Mouse (Mus musculus) Patski (cell line): ENCODE measurements at regions not wholly inside any gene's neighbourhood (a gene's known extent, or its start where the extent isn't known, plus 50 kb on each side); places are given as distances from the start of the nearest gene placed in this dataset.

Experiments used
- ATAC-seq: fragments of 100-300 bp; one replicate; pipeline ENCODE4 v1.8.0; 2021
- CTCF ChIA-PET: fragments of 350-600 bp; sonication (Branson Sonifier 250); formaldehyde crosslinking; loops from one replicate; lab custom pipeline; 2022; ENCODE audit warnings: inconsistent platforms; lab: Charles Lee
- POLR2A ChIA-PET: fragments of 350-600 bp; sonication (Branson Sonifier 250); formaldehyde crosslinking; loops from one replicate; lab custom pipeline; 2022; ENCODE audit warnings: antibody characterized with exemption, inconsistent platforms; lab: Charles Lee
- DNase-seq: peaks from one replicate; pipeline ENCODE4 v3.0.0-alpha.2; 2011; ENCODE audit warnings: low read depth, low spot score
- H3K27me3 ChIP-seq: fragments of 371-371 bp; one replicate; pipeline ENCODE4 v1.5.1; 2021
- CTCF ChIP-seq: fragments of 100-300 bp; IDR thresholded peaks from one replicate; pipeline ENCODE4 v1.5.1; 2021
- in situ Hi-C: fragments of 300-500 bp; cut with MboI; formaldehyde crosslinking; loops from 3 replicates; pipeline ENCODE4 v1.11.1; 2018; ENCODE audit warnings: low pct_unique_long_range_greater_than_20kb, mixed read lengths

DNA sequence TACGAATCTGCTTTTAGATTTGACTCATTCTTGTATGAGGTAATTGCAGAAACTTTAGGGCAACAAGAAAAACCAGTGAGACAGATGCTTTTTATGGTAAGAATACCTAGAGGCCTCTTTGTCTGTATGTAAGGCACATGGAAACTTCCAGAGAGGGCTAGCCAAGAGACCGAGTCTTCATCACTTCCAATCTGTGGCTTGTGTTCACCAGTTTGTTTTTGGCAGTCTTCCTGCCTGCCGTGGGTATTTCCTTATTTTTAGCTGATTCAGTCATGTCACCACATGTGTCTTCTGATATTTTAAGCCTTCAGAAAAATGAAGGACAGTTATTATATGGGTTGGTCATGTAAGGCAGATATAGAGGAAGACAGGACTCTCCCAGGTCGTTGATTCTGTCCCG, 100.2 kb upstream of the Ncam1 start:
- CTCF ChIA-PET = no interaction called here
- POLR2A ChIA-PET = no interaction called here
- no peak for ATAC-seq
- no peaks in the 10 kb centered on the region for H3K27me3 ChIP-seq
- in situ Hi-C loops = no loop called here
- no peak for TF ChIP-seq CTCF
- no peak for DNase-seq

DNA sequence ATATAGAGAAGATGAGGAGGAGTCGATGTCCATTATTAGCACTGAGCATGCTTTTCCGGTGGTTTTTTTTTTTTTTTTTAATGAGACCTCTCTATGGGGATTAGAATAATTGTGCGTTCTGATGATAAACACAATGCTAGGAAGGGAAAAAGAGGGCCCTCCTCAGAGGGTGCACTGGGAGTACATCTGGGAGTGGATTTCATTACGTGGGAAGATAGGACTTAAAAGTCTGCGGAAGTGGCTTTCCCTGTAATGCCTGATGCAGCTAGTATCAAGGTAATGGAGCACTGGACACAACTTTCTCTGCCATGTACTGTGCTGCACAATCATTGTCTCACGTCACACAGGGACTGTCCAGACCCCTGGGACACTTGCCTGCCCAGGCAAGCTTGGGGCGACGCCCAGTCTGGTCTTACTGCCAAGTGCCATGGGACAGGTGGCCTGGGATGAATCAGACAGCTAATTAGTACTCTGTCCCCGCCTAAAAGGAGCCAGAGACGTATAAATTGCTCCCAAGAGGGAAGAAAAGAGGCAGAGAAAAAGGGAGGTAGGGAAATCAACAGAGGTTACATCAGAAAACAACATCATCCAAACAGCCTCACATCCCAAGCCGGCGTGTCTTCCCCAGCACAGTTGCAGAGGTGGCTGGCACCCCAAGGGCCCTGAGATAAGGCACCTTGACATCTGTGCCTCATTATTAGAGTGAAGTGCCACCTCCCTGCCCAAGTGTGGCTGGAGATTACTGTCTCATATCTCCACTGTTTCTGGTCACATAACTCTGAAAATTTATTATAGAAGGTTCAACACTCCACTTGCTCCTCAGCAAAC, 86.0 kb upstream of the Ncam1 start:
- POLR2A ChIA-PET = no interaction called here
- no peak for TF ChIP-seq CTCF
- H3K27me3 ChIP-seq = no peaks in the 10 kb centered on the region
- DNase-seq = no peak
- CTCF ChIA-PET = interaction anchor here (1.2 kb wide), 1 partner anchor 16 kb away, joined by 3 read pairs; no protein-coding TSS in a partner anchor
- no peak for ATAC-seq
- in situ Hi-C loops = no loop called here

- no peak for ATAC-seq
- in situ Hi-C loops = loop anchor here (5.0 kb wide), 2 partner anchors 43 to 98 kb away; no protein-coding TSS in a partner anchor
- ChIA-PET CTCF (no interaction called here), POLR2A (no interaction called here)
- H3K27me3 ChIP-seq = no peaks in the 10 kb centered on the region
- no peak for DNase-seq
- no peak for TF ChIP-seq CTCF
Measured at GRCm38 (mm10) chr9:49879361-49880128, 80.8 kb upstream of the Ncam1 start.

- in situ Hi-C loops = loop anchor here (5.0 kb wide), 2 partner anchors 47 to 102 kb away; no protein-coding TSS in a partner anchor
- H3K27me3 ChIP-seq = no peaks in the 10 kb centered on the region
- no peak for DNase-seq
- POLR2A ChIA-PET = no interaction called here
- CTCF ChIA-PET = interaction anchor here (1.2 kb wide), 1 partner anchor 11 kb away, joined by 3 read pairs; no protein-coding TSS in a partner anchor
- TF ChIP-seq CTCF = no peak
- peak; percentile 41 for ATAC-seq
Measured at GRCm38 (mm10) chr9:49874881-49875280, 76.2 kb upstream of the Ncam1 start.

GRCm38 (mm10) chr9:49873550-49873949, 74.8 kb upstream of the Ncam1 start:
- in situ Hi-C loops = no loop called here
- no peak for TF ChIP-seq CTCF
- ChIA-PET POLR2A (no interaction called here), CTCF (interaction anchor here (1.2 kb wide), 1 partner anchor 9 kb away, joined by 3 read pairs; no protein-coding TSS in a partner anchor)
- DNase-seq (peak; percentile 35), ATAC-seq (peak; percentile 69)
- no peaks in the 10 kb centered on the region for H3K27me3 ChIP-seq

- in situ Hi-C loops = no loop called here
- ATAC-seq = no peak
- no peak for DNase-seq
- POLR2A ChIA-PET = interaction anchor here (0.5 kb wide), 1 partner anchor 74 kb away, joined by 3 read pairs; no protein-coding TSS in a partner anchor
- H3K27me3 ChIP-seq = no peaks in the 10 kb centered on the region
- TF ChIP-seq CTCF = no peak
- CTCF ChIA-PET = interaction anchor here (1.2 to 1.3 kb wide), 2 partner anchors 12 to 13 kb away, joined by 3 read pairs; no protein-coding TSS in a partner anchor
Measured at GRCm38 (mm10) chr9:49851522-49851921, 52.8 kb upstream of the Ncam1 start.

- H3K27me3 ChIP-seq = no peaks in the 10 kb centered on the region
- ATAC-seq (no peak), DNase-seq (no peak)
- ChIA-PET CTCF (interaction anchor here (1.3 kb wide), 1 partner anchor 11 kb away, joined by 3 read pairs; no protein-coding TSS in a partner anchor), POLR2A (no interaction called here)
- no peak for TF ChIP-seq CTCF
- in situ Hi-C loops = no loop called here
Measured at GRCm38 (mm10) chr9:49849442-49849841, 50.7 kb upstream of the Ncam1 start.

GRCm38 (mm10) chr9:49848943-49849342, 50.2 kb upstream of the Ncam1 start:
- H3K27me3 ChIP-seq = no peaks in the 10 kb centered on the region
- no peak for ATAC-seq
- ChIA-PET POLR2A (interaction anchor here (0.7 kb wide), 1 partner anchor 92 kb away, joined by 3 read pairs; no protein-coding TSS in a partner anchor), CTCF (interaction anchor here (1.3 kb wide), 1 partner anchor 10 kb away, joined by 3 read pairs; no protein-coding TSS in a partner anchor)
- no peak for DNase-seq
- no peak for TF ChIP-seq CTCF
- in situ Hi-C loops = no loop called here
